Mouse (Mus musculus) 3134 (cell line): ENCODE results near the gene Phf23.
A peak's percentile ranks its signal among the peaks of the same experiment; 100 is the strongest.

ENCODE experiments used
- DNase-seq: peaks from one replicate; pipeline ENCODE4 v3.0.0-alpha.2; 2011; ENCODE audit warnings: low spot score; ENCODE audit not compliant: insufficient read length; ENCODE audit errors: extremely low read depth

Phf23 gene

DNA sequence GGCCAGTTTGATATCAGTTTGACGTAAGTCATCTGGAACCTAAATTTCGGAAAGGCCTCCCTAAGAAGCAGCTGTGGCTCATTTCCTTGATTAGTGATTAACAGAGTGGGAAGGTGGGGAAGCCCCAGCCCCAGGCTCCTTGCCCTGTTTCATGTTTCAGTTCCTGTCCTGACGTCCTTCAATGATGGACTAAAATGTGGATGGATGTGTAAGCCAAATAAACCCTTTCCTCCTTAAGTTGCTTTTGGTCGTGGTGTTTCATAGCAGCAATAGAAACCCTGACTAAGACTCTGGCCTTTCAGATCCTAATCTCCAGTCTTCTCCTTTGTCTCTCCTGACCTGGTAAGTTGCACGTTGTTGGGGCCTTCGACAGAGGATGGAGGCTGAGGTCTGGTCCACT, 25.4 kb upstream of the Phf23 start:
- no peak for DNase-seq

DNA sequence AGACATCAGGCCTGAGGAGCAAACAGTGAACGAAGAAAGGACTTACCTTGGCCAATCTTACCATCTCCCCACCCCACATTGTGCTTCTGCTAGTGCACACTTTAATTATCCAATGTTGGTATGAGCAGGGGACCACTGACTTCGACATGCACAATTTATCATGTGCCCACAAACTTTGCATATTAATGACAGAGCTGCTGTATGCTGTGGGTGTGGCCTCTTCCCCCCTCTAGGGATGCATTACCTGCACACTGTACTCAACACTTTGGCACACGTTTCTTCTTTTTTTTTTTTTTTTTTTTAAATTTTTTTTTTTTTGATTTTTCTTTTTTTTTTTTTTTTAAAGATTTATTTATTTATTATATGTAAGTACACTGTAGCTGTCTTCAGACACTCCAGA, 24.8 kb upstream of the Phf23 start:
- DNase-seq: no peak

DNA sequence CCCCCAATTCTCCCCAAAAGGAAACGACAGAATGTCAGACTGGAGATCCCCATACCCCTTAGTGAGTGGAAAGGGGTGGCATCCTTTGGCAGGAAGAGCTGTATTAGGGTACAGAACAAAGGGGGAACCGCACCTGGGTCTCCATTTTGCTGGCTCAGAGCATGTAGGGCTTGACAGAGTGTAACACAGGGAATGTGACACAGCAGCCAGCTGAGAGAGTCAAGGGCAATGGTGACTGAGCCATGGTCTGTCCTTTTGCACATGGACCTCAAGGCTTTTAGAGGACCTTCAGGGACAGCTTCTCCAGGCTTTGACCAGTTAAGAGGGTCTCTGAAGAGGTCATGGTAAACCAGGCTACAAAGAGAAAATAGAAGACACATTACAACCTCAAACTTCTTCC, 20.7 kb upstream of the Phf23 start:
- no peak for DNase-seq

DNA sequence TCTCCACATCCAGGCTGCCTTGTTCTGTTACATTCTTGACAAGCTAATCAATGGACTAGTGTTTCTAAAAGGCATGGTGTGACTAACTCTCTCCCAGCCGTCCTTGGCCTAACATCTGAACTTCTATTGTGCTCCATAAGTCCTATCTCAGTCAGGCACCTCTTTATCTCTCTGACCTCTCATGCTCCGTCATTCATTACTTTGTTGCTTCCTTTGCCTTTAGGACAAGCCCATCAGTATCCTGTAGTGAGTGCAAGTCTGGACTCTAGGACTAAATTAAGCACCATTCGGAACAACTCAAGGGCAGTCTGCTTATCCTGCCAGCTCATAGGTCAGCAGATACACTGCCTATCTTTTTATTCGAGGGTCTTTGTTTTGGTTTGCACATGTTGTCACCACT, 19.3 kb upstream of the Phf23 start:
- DNase-seq: no peak

DNA sequence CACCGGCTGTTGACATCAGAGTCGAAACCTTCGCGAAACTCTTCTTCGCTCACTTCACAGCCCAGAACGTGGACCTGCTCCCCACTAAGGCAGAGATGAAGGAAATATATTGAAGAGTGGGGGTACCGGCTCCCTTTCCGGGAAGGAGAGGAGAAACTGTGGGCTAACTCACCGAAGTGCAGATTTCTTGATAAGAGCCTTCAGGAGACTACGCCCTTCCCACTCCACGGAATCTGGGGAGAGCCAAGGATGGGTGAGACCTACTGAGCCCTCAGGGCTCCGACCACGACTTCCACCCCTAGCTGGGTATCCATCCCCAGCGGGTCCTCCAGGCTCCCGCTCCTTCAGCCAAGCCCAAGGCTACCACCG, 15.8 kb upstream of the Phf23 start:
- DNase-seq: no peak

DNA sequence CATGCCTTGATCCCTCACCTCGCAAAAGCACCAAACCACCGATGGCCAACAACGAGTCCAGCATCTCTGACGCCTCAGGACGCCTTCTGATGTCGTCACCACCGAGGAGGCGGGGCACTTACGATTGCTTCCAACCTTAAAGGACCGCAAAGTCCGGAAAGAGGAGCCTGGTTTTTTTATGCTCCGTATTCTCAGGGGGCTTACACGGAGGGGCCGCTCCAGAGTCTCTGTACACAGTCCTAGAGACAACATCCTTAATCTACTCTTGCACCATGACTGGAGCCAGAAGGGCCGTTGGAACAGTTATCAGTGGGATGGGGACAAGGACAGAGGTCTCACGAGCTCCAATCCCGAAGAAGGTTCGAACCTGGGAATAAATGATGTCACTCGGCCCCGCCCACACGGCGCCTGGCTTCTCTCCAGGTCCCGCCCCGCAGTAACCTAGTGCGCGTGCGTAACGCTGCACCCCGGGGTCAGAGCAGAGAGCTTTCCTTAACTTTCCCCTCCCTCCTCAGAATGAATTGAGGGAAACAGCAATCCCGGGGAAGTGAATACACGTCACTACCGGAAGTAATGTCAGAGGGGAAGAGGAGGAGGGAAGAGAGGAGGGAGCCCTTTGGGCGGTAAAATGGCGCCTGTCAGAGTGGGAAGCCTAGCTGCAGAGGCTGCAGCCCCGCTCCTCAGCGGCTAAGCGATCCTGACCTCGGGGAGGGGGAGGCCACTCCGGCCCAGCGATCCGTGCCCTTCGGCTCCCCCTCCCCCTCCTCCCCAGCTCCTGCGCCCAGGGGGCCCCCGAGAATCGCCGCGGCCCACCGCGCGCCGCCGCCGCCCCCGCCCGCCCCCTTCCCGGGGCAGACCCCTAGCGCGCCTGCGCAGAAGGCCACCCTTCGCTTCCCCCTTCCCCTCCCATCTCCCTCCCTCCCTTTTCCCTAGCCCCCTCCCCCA, 15.1 kb upstream of the Phf23 start:
- DNase-seq: peak; percentile 100

DNA sequence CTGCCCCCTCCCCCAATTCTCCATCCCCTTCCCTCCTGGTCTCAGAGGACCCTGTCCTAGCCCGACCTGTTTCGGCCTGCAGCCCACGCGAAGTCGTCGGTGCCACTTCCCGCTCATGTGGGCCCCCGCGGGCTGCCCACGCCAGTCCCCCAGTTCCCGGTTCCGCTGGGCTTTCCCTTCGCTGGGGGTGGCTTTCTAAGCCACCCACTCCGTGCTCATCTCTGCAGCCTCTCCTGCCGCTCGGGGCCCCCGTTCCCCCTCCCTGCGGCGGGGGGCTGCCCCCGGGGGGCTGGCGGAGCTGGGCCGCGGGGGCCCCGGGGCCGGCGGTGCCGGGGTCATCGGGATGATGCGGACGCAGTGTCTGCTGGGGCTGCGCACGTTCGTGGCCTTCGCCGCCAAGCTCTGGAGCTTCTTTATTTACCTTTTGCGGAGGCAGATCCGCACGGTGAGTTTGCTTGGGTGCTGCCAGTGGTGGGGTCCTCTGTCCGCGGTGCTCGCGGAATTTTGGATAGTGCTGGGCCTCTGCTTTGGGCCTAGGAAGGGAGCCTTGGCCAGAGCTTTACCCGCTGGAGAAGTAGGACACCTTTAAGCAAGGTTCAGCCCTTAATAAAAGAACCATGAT, 14.3 kb upstream of the Phf23 start, which contains the start of gene Ctdnep1:
Ctdnep1 (plus strand) TSS at position 16 of the 622 bp plus-strand sequence.
- DNase-seq: peak; percentile 50

DNA sequence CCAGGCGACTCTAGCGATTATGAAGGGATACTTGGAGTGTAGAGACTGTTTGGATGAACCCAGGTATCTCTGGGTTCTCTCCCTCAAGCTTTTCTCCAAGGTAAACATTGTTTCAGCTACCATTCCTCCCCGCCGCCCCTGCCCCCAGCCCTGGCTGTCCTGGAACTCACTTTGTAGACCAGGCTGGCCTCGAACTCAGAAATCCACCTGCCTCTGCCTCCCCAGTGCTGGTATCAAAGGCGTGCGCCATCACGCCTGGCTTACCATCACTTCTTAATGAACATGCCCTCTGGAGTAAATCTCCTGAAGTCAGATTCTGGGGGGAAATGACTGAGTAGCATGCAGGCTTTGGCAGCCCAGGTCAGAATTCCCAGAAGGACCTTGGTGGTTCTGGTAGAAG, 13.4 kb upstream of the Phf23 start, which contains the start of gene Elp5:
Elp5 (minus strand) TSS at position 293 of the 400 bp plus-strand sequence.
- no peak for DNase-seq

DNA sequence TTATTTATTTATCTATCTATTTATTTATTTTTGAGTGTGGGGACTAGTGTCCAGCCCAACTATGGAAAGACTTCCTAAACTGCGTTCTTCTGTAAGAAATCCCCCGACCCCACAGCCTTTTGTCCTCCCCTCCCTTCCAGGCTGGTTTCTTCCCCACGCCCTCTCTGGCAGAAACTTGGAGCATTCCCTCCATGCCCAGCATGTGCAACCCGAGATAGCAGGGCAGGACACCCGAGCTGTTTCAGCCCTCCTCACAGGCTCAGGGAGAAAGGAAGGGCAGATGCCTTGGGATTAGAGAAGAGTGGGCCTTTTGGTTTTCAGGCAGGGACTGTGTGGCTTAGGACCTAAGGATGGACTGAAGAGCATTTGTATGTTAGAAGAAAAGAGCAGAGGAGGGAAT, 12.7 kb upstream of the Phf23 start:
- no peak for DNase-seq

DNA sequence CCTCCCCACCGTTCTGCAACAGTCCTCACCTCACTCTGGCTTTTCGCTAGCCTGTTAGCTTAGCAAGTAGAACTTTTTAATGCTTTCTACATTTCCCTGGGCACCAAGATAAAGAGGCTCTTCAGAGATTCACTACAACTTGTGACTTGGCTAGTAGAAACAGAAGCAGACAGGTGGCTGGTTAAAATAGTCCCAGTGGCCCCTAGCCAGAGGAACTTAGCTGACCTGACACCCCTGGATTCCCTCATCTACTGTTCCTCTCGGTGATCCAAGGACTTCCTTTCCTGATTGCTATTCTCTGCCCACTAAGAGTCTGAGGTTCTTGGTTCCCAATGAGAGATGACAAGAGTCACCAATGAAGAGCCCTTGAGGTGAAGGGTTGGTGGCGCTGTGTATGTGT, 12.2 kb upstream of the Phf23 start:
- DNase-seq: no peak

DNA sequence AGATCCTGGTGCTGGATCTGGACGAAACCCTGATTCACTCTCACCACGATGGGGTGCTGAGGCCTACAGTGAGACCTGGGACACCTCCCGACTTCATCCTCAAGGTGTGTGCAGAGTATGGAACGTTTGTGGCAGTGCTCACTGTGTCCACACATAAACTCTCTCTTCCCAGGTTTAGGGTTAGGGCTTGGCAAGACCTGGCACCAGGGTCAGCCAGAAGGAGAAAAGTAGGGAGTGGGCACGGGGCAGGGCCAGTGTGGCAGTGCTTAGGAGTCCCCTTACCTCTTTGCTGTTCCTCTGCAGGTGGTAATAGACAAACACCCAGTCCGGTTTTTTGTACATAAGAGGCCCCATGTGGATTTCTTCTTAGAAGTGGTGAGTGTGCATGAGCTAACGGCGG, 11.1 kb upstream of the Phf23 start:
- DNase-seq: no peak

DNA sequence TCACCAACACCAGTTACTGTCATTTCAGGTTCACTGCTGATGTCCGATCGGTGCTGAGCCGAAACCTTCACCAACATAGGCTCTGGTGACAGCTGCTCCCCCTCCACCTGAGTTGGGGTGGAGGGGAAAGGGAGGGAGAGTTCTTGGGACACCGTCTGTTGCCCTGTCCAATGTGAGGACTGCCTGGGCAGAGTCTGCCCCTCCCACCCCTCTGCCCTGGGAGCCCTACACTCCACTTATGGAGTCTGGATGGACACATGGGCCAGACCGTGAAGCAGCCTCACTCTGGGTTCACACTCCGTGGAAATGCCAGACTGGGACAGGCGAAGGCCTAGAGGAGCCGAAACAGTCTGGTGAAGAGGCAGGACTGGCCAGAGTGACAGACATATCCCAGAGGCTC, 5.6 kb upstream of the Phf23 start:
- no peak for DNase-seq

DNA sequence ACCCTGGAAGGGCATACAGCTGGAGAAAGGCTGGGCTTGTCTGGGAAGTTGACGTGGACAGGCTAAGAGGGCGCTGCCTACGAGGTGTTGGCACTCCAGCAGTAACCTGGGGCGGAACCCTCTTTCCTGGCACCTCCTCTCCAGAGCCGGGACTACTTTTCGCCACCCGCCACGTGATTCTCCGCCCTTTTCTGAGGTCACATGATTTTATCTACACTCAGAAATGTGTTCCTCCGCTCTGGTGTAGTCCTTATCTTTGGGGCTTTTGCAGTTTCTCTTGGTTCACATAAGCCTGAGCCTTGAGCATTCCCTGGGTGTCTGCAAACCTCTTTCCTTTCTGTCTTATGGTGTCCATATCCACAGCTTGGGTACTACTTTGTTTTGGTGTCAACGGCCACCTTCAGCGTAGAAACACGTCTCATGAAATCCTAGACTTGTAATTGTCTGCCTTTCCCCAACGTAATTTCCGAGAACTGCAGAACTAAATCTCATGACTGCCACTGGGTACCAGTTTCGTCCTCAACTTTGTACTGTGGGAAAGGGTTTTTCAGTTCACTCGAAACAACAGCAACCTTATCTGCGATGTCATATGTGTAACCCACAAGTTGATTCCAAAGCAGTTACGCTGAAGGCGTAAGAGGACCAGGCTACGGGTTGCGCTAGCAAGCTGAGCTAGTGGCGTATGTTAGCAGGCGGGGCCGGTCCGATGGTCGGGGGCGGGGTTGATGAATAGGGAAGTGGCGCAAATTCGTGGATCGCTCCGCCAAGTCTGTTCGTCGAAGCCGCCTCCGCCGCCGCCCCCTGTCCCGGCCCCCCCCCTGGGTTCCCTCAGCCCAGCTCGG, 4.5 kb upstream of the Phf23 start, which contains the start of gene Gabarap:
Gabarap (plus strand) TSS at position 294 of the 842 bp plus-strand sequence.
- peak; percentile 94 for DNase-seq

DNA sequence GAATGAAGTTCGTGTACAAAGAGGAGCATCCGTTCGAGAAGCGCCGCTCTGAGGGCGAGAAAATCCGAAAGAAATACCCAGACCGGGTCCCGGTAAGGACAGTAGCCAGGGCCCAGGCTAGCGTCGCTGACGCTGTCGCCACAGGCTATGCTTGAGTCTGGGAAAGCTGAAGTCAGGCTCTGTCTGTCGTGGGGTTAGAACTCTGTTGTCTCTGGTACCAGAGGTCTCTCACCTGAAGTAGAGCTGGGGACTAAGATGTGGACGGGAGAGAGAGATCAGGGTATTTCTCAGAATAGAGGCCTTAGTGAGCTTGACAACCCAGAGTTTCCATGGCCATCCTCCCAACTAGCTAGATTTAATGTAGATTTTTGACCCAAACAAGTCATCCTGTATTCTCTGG, 3.9 kb upstream of the Phf23 start:
- no peak for DNase-seq

DNA sequence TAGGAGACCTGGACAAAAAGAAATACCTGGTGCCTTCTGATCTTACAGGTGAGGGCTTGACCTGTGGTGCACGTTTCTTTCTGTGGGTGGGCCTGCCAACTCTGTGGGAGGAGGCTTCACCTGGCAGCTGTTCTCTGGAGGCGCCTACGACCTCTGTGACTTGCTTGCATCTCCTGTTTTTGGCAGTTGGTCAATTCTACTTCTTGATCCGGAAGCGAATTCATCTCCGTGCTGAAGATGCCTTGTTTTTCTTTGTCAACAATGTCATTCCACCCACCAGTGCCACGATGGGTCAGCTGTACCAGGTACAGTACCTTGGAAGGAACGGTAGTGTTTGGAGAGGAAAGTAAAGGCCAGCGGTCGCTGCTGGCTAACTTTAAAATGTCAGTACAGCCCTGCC, 3.2 kb upstream of the Phf23 start:
- no peak for DNase-seq

DNA sequence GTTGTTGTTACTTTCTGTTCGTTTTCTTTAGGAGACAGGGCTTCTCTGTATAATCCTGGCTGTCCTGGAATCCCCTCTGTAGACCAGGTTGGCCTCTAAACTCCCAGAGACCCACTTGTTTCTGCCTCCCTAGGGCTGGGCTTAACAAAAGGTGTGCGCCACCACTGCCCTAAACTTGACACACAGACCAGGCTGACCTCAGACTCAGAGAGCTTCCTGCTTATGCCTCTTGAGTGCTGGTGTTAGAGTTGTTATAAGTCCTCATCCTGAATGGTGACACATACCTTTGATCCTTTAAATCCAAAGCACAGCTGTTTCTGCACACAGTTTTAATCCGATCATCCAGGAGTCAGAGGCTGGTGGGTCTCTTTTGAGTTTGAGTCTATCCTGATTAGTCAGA, 2.6 kb upstream of the Phf23 start:
- DNase-seq: no peak

DNA sequence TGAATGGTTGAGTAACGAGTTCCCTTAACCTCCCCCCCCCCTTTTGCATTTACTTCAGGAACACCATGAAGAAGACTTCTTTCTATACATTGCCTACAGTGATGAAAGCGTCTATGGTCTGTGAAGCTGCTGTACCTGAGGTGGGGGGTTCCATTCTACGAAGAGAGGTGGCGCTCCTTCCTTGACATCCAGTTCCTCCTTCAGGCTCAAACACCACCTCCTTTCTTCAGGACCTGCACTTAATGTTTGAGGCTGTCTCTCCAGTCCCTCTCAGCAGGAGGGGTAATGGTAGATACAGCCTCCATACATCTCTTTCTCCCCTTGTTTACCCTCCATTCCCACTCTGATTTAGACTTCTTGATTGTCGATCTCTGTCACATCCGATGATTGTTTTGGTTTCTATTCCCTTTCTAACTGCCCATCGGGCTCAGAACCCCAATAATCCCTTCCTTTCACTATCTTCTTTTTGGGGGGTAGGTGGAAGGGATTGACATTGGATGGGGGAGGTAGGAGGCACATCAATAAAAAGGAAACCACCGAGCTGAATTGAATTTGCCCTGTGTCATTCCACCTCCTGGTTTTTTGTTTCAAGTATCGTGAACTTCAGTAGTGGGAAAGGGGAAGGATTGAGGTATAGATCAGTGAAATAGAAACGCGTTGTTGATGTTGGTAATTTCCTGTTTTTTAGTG, 1.0 kb upstream of the Phf23 start:
- no peak for DNase-seq

DNA sequence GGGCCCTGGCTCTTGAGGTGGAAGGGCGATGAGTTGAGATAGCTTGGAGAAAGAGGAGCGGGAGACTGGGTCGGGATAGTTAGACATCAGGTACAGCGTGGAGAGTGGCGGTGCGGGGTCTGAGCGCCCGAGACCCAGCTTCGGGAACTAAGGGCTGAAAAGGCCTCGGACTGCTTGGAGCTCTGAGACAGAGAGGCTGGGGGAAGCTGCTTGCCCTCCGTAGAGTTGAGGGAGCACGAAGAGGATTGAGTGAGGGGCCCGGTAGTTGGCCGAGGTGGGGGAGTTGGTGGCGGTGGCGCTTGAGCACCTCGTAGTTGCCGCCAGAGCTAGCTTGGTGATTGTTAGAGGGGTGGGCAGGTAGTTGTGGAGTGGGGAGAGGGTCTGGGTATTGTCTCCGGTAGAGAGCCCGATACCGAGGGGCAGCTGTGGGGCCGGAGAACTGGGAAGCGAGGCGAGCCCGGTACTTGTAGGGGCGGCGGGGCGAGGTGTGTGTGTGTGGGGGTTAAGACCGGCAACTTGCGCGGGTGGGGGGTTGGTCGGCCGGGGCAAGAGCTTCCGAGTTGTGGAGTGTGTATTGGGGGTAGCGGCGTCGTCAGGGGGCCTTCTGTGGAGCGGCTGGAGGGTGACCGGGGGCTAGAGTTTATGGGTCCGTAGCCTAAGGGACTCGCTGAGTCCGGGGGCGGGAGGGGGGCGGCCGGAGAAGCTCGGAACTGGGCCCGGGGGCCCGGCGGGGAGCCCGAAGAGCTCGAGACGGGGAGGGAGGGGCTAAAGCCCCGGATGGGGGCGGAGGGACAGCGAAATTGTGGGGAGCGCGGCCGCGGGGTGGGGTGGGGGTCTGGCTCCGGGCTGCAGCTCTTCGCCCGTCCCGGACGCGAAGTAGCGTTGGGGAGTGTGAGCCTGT, 834 bp downstream of the Phf23 start:
- peak; percentile 73 for DNase-seq

DNA sequence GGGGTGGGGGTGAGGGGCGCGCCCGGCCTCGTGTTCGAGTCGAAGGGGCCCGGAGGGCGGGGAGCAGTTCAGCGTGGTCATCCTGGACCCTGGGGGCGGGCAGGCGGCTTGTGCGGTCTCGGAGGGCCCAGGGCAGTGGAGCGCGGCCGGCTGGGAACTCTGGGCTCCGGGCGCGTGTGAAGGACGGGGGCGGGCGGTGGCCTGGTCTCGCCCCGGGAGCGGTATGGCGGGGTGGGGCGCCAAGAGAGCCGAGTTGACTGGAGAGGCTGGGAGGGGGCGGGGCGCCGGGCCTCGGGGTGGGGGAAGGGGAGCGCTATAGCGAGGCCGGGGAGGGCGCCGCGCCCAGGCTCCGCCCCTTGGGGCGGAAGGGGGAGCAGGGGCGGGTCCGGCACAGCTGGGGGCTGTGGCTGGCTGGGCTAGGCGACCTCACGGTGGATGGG, 1.5 kb downstream of the Phf23 start:
- DNase-seq: peak; percentile 84
